Comparison of ENCODE assay signal across 10 mouse cellular contexts in genomic region chr19:53459407-53459788, GRCm38 (mm10).
DNase-seq lines count a peak whose midpoint lies in the region; ATAC-seq and TF ChIP-seq lines count a peak whose summit lies in the region.
"Had no signal": no experiment of that assay in that cellular context is flagged by ENCODE, and none has a peak within 500 bp of the region (broad histone marks: within the 10 kb centered on the region; RNA-seq: fewer than 3 reads in every experiment).

No protein-coding gene starts in this region.

- no peak for TF ChIP-seq CTCF in heart, postnatal 0 days (IDR thresholded peaks at IDR 0.05; ENCODE audit: low read depth)
- no peak for TF ChIP-seq CTCF in layer of hippocampus, adult 2 months (conservative IDR thresholded peaks at IDR 0.05)
- no peak for TF ChIP-seq CTCF in left cerebral cortex, adult 2 months (IDR thresholded peaks at IDR 0.05)

- no peaks in the 10 kb centered on the region for H3K9me3 ChIP-seq in heart, postnatal 0 days (replicated peaks; ENCODE audit: control insufficient read depth, low read length)
- H3K9me3 ChIP-seq in embryonic facial prominence, embryonic 10.5 days = no peaks in the 10 kb centered on the region
- H3K9me3 ChIP-seq in hindbrain, embryonic 14.5 days (ENCODE audit: control insufficient read depth, low read length) = no peaks in the 10 kb centered on the region
- no peaks in the 10 kb centered on the region for H3K9me3 ChIP-seq in midbrain, embryonic 15.5 days

- peak; percentile 2 for DNase-seq in heart, postnatal 0 days (ENCODE audit: low spot score)
- no peak for DNase-seq in heart, adult 18-20 months
- DNase-seq in embryonic facial prominence, embryonic 10.5 days (ENCODE audit: low spot score) = peak; percentile 49
- peak; percentile 36 for DNase-seq in hindbrain, embryonic 14.5 days (ENCODE audit: low spot score)
- no peak for DNase-seq in layer of hippocampus, adult 2 months (ENCODE audit: low spot score in 2 of 2)
- DNase-seq in left cerebral cortex, adult 2 months (ENCODE audit: extremely low spot score in 1 of 2, low spot score in 2 of 2) = no peak
- no peak for DNase-seq in lung, postnatal 25 days (ENCODE audit: low spot score)
- DNase-seq: kidney, postnatal 25 days had no signal

- no peak overlapping the region for H3K4me2 ChIP-seq in heart, postnatal 0 days (ENCODE audit: low read depth, low read length)
- no peak overlapping the region for H3K4me2 ChIP-seq in hindbrain, embryonic 14.5 days (replicated peaks)
- H3K4me2 ChIP-seq in midbrain, embryonic 15.5 days = peak overlapping the region; percentile 20; the same call in 1 of the 2 replicates
- H3K4me2 ChIP-seq: heart, embryonic 11.5 days had no signal

- no peaks in the 10 kb centered on the region for H3K4me1 ChIP-seq in heart, postnatal 0 days (ENCODE audit: control insufficient read depth, insufficient read depth)
- peaks cover 39% of the 10 kb centered on the region for H3K4me1 ChIP-seq in embryonic facial prominence, embryonic 10.5 days
- H3K4me1 ChIP-seq in hindbrain, embryonic 14.5 days (replicated peaks; ENCODE audit: control insufficient read depth, insufficient read depth, low read length) = peaks cover 11% of the 10 kb centered on the region
- H3K4me1 ChIP-seq in midbrain, embryonic 15.5 days = peaks cover 22% of the 10 kb centered on the region

- intact Hi-C loops in left cerebral cortex, adult 2 months (cut with DNase I) = no loop called here

- H3K9ac ChIP-seq in heart, postnatal 0 days (replicated peaks; ENCODE audit: low read depth, low read length) = no peak overlapping the region
- H3K9ac ChIP-seq in hindbrain, embryonic 14.5 days = peak overlapping the region; percentile 40; the same call in 1 of the 2 replicates
- H3K9ac ChIP-seq in midbrain, embryonic 15.5 days = no peak overlapping the region

- 50% methylated on average over 3 of the region's 3 CpGs for WGBS in heart, postnatal 0 days
- 17% methylated on average over 3 of the region's 3 CpGs for WGBS in embryonic facial prominence, embryonic 10.5 days
- 16% methylated on average over 3 of the region's 3 CpGs for WGBS in hindbrain, embryonic 14.5 days
- WGBS in midbrain, embryonic 15.5 days = 11% methylated on average over 3 of the region's 3 CpGs

- no peak for TF ChIP-seq EP300 in heart, postnatal 0 days (IDR thresholded peaks at IDR 0.05; ENCODE audit: low read depth)

- H3K27me3 ChIP-seq in heart, postnatal 0 days (ENCODE audit: control insufficient read depth, insufficient read depth, low read length) = 0 out of 2 replicates have a peak, but pooled peaks cover 3% of the 10 kb centered on the region
- peaks cover 42% of the 10 kb centered on the region for H3K27me3 ChIP-seq in embryonic facial prominence, embryonic 10.5 days (replicated peaks; ENCODE audit: low read depth, poor library complexity, severe bottlenecking)
- 0 out of 2 replicates have a peak, but pooled peaks cover 8% of the 10 kb centered on the region for H3K27me3 ChIP-seq in hindbrain, embryonic 14.5 days (ENCODE audit: control insufficient read depth, insufficient read depth, low read length)
- H3K27me3 ChIP-seq in midbrain, embryonic 15.5 days (replicated peaks) = 0 out of 2 replicates have a peak, but pooled peaks cover 2% of the 10 kb centered on the region

- H3K4me3 ChIP-seq in heart, postnatal 0 days (ENCODE audit: low read depth, low read length) = no peak overlapping the region
- H3K4me3 ChIP-seq in embryonic facial prominence, embryonic 10.5 days = peak overlapping the region; percentile 16; the same call in 1 of the 2 replicates
- H3K4me3 ChIP-seq in hindbrain, embryonic 14.5 days (replicated peaks; ENCODE audit: low read length) = no peak overlapping the region
- no peak overlapping the region for H3K4me3 ChIP-seq in midbrain, embryonic 15.5 days
- no peak overlapping the region for H3K4me3 ChIP-seq in layer of hippocampus, adult 2 months
- H3K4me3 ChIP-seq in left cerebral cortex, adult 2 months = no peak overlapping the region

- H3K27ac ChIP-seq in heart, postnatal 0 days (ENCODE audit: low read depth) = no peak overlapping the region
- H3K27ac ChIP-seq in embryonic facial prominence, embryonic 10.5 days (replicated peaks) = peak overlapping the region; percentile 57
- peak overlapping the region; percentile 43; the same call in 1 of the 2 replicates for H3K27ac ChIP-seq in hindbrain, embryonic 14.5 days
- H3K27ac ChIP-seq in midbrain, embryonic 15.5 days = peak overlapping the region; percentile 68; the same call in 1 of the 2 replicates
- H3K27ac ChIP-seq in layer of hippocampus, adult 2 months = no peak overlapping the region
- H3K27ac ChIP-seq in left cerebral cortex, adult 2 months = no peak overlapping the region

- no peak for ATAC-seq in heart, postnatal 0 days (ENCODE audit: insufficient read depth, low read depth)
- peak; percentile 59; the same call in 1 of the 2 replicates for ATAC-seq in hindbrain, embryonic 14.5 days (ENCODE audit: low FRiP score)
- ATAC-seq in midbrain, embryonic 15.5 days (replicated peaks) = peak; percentile 81

- H3K36me3 ChIP-seq in heart, postnatal 0 days (replicated peaks; ENCODE audit: control insufficient read depth, insufficient read depth, low read length) = no peaks in the 10 kb centered on the region
- no peaks in the 10 kb centered on the region for H3K36me3 ChIP-seq in embryonic facial prominence, embryonic 10.5 days (replicated peaks)
- H3K36me3 ChIP-seq in hindbrain, embryonic 14.5 days (replicated peaks; ENCODE audit: control insufficient read depth, insufficient read depth) = no peaks in the 10 kb centered on the region
- H3K36me3 ChIP-seq in midbrain, embryonic 15.5 days (replicated peaks) = no peaks in the 10 kb centered on the region

Comparison
In these comparisons a context has a peak if more than half of its experiments do, and no peak if none do; other contexts are left out.
1. DNase-seq: peak in heart, postnatal 0 days (single experiment), embryonic facial prominence, embryonic 10.5 days (single experiment) and hindbrain, embryonic 14.5 days (single experiment); none in heart, adult 18-20 months (0 of 2), layer of hippocampus, adult 2 months (0 of 2), left cerebral cortex, adult 2 months (0 of 2) and lung, postnatal 25 days (single experiment).
2. H3K27ac ChIP-seq: peak in embryonic facial prominence, embryonic 10.5 days (single experiment), hindbrain, embryonic 14.5 days (single experiment) and midbrain, embryonic 15.5 days (single experiment); none in heart, postnatal 0 days (single experiment), layer of hippocampus, adult 2 months (single experiment) and left cerebral cortex, adult 2 months (single experiment).